Mouse (Mus musculus) embryo, embryonic 11.5 days (tissue): ENCODE data around the gene 6030408B16Rik.

ENCODE experiments used
- DNase-seq: peaks from one replicate; pipeline ENCODE4 v3.0.0-alpha.2; 2012; ENCODE audit warnings: low read depth, low spot score

Gene 6030408B16Rik

GRCm38 (mm10) chr15:101267053-101268032 lies 25.7 kb upstream of the 6030408B16Rik start:
- DNase-seq, result no peak

GRCm38 (mm10) chr15:101270101-101270820 lies 22.8 kb upstream of the 6030408B16Rik start:
- DNase-seq, result no peak

GRCm38 (mm10) chr15:101271107-101271506 lies 21.9 kb upstream of the 6030408B16Rik start:
- no peak for DNase-seq

GRCm38 (mm10) chr15:101271513-101271912 lies 21.5 kb upstream of the 6030408B16Rik start:
- DNase-seq, result no peak

GRCm38 (mm10) chr15:101274380-101274779 lies 18.6 kb upstream of the 6030408B16Rik start:
- no peak for DNase-seq

- DNase-seq, result no peak
Measured at GRCm38 (mm10) chr15:101277351-101277899, 15.6 kb upstream of the 6030408B16Rik start.

- DNase-seq, result no peak
Measured at GRCm38 (mm10) chr15:101278589-101278988, 14.4 kb upstream of the 6030408B16Rik start.

GRCm38 (mm10) chr15:101279430-101279999 lies 13.5 kb upstream of the 6030408B16Rik start:
- DNase-seq, result no peak

GRCm38 (mm10) chr15:101282471-101282870 lies 10.5 kb upstream of the 6030408B16Rik start:
- no peak for DNase-seq

GRCm38 (mm10) chr15:101283183-101283910 lies 9.7 kb upstream of the 6030408B16Rik start:
- peak; percentile 70 for DNase-seq

GRCm38 (mm10) chr15:101283911-101284750 lies 8.9 kb upstream of the 6030408B16Rik start, which contains the start of gene Atg101:
Atg101 (plus strand) TSS chr15:101284272.
- DNase-seq, result peak; percentile 85

GRCm38 (mm10) chr15:101286129-101286770 lies 6.8 kb upstream of the 6030408B16Rik start:
- DNase-seq, result no peak

GRCm38 (mm10) chr15:101287361-101287760 lies 5.7 kb upstream of the 6030408B16Rik start:
- no peak for DNase-seq

- no peak for DNase-seq
Measured at GRCm38 (mm10) chr15:101290354-101290753, 2.7 kb upstream of the 6030408B16Rik start.

GRCm38 (mm10) chr15:101292012-101292411 lies 1.0 kb upstream of the 6030408B16Rik start:
- DNase-seq, result no peak

GRCm38 (mm10) chr15:101294028-101294894 lies 1.2 kb downstream of the 6030408B16Rik start:
- DNase-seq, result no peak

- no peak for DNase-seq
Measured at GRCm38 (mm10) chr15:101295106-101295505, 2.1 kb downstream of the 6030408B16Rik start.

GRCm38 (mm10) chr15:101295616-101296015 lies 2.6 kb downstream of the 6030408B16Rik start:
- DNase-seq, result no peak

- DNase-seq, result no peak
Measured at GRCm38 (mm10) chr15:101296091-101296490, 3.1 kb downstream of the 6030408B16Rik start.
